Mouse (Mus musculus) right cerebral cortex, postnatal 36 days (tissue): ENCODE results near the gene Phka1.

Experiments
- DNase-seq, 2 experiments: peaks; one replicate each; pipeline ENCODE4 v3.0.0; 2022; ENCODE audit warnings: low spot score in 2 of 2, mixed read lengths in 1 of 2

Gene Phka1

GRCm38 (mm10) chrX:102475555-102475954 is 168.5 kb downstream of the Phka1 start:
- peak in 1 of 2 experiments; percentile 23 for DNase-seq
